Mouse (Mus musculus): ENCODE measurements around the gene AI413582.

Gene AI413582

GRCm38 (mm10) chr17:27565163-27565941 is at the start of gene AI413582:
Gene AI413582, minus strand, starts transcription at chr17:27565756.
- DNase-seq (ENCODE audit: low read depth, low spot score), result peak; percentile 81

- no peak for DNase-seq (ENCODE audit: low read depth, low spot score)
Measured at GRCm38 (mm10) chr17:27613016-27613415, 47.5 kb upstream of the AI413582 start.

GRCm38 (mm10) chr17:27611994-27612393 is 46.4 kb upstream of the AI413582 start:
- no peak for DNase-seq (ENCODE audit: low read depth, low spot score)

GRCm38 (mm10) chr17:27611519-27611884 is 45.9 kb upstream of the AI413582 start:
- DNase-seq (ENCODE audit: low read depth, low spot score), result no peak

- DNase-seq (ENCODE audit: low read depth, low spot score), result no peak
Measured at GRCm38 (mm10) chr17:27610679-27611518, 45.3 kb upstream of the AI413582 start.

GRCm38 (mm10) chr17:27609576-27609975 is 44.0 kb upstream of the AI413582 start:
- DNase-seq (ENCODE audit: low read depth, low spot score), result no peak

- no peak for DNase-seq (ENCODE audit: low read depth, low spot score)
Measured at GRCm38 (mm10) chr17:27603522-27604234, 38.1 kb upstream of the AI413582 start.

GRCm38 (mm10) chr17:27603036-27603435 is 37.5 kb upstream of the AI413582 start:
- no peak for DNase-seq (ENCODE audit: low read depth, low spot score)

GRCm38 (mm10) chr17:27600869-27601268 is 35.3 kb upstream of the AI413582 start:
- no peak for DNase-seq (ENCODE audit: low read depth, low spot score)

- DNase-seq (ENCODE audit: low read depth, low spot score), result no peak
Measured at GRCm38 (mm10) chr17:27600286-27600685, 34.7 kb upstream of the AI413582 start.

- DNase-seq (ENCODE audit: low read depth, low spot score), result no peak
Measured at GRCm38 (mm10) chr17:27596376-27597190, 31.0 kb upstream of the AI413582 start.

GRCm38 (mm10) chr17:27595659-27596375 is 30.3 kb upstream of the AI413582 start:
- DNase-seq (ENCODE audit: low read depth, low spot score), result no peak

GRCm38 (mm10) chr17:27592565-27592910 is 27.0 kb upstream of the AI413582 start:
- no peak for DNase-seq (ENCODE audit: low read depth, low spot score)

- no peak for DNase-seq (ENCODE audit: low read depth, low spot score)
Measured at GRCm38 (mm10) chr17:27591826-27592564, 26.4 kb upstream of the AI413582 start.

GRCm38 (mm10) chr17:27588231-27588630 is 22.7 kb upstream of the AI413582 start:
- no peak for DNase-seq (ENCODE audit: low read depth, low spot score)

GRCm38 (mm10) chr17:27587252-27587651 is 21.7 kb upstream of the AI413582 start:
- no peak for DNase-seq (ENCODE audit: low read depth, low spot score)

- no peak for DNase-seq (ENCODE audit: low read depth, low spot score)
Measured at GRCm38 (mm10) chr17:27586661-27587060, 21.1 kb upstream of the AI413582 start.

- no peak for DNase-seq (ENCODE audit: low read depth, low spot score)
Measured at GRCm38 (mm10) chr17:27583185-27583894, 17.8 kb upstream of the AI413582 start.

GRCm38 (mm10) chr17:27580392-27581068 is 15.0 kb upstream of the AI413582 start:
- DNase-seq (ENCODE audit: low read depth, low spot score), result no peak
